Mouse (Mus musculus): ENCODE measurements around the gene Vnn3. TPM values are rescaled to one million over a fixed set of nuclear protein-coding genes. Genes with fewer than 3 reads are reported as not detected.

The Vnn3 gene
- polyA plus RNA-seq (2015; fragmentation: Nextera tagmentation; extraction: Ambion mirVana) = 0.08 and 0.17 TPM in 2 replicates

- WGBS = 65% methylated on average over 4 of the region's 4 CpGs
Measured at GRCm38 (mm10) chr10:23851228-23851912, at the start of gene Vnn3. TSS of gene Vnn3 (plus strand) at chr10:23851462.

GRCm38 (mm10) chr10:23802911-23803310 is 48.4 kb upstream of the Vnn3 start:
- DNase-seq (ENCODE audit: low spot score) = no peak
- no peak overlapping the region for H3K27ac ChIP-seq
- no peak for ATAC-seq (replicated peaks; ENCODE audit: low FRiP score, low read depth)
- no peaks in the 10 kb centered on the region for H3K27me3 ChIP-seq (ENCODE audit: insufficient read depth, low read length)
- WGBS = 54% methylated on average over 3 of the region's 3 CpGs
- TF ChIP-seq CTCF (IDR thresholded peaks at IDR 0.05; ENCODE audit: low read depth) = no peak
- H3K4me1 ChIP-seq (replicated peaks; ENCODE audit: insufficient read depth, low read length) = no peaks in the 10 kb centered on the region; the same call in 1 of the 2 replicates
- H3K9ac ChIP-seq (ENCODE audit: low read depth, low read length) = no peak overlapping the region
- H3K36me3 ChIP-seq (ENCODE audit: insufficient read depth, low read length) = peaks cover 28% of the 10 kb centered on the region
- no peak overlapping the region for H3K4me2 ChIP-seq (ENCODE audit: low read length)
- no peak overlapping the region for H3K4me3 ChIP-seq (replicated peaks; ENCODE audit: low read depth, low read length)
- H3K9me3 ChIP-seq (replicated peaks; ENCODE audit: low read length) = no peaks in the 10 kb centered on the region

More at GRCm38 (mm10) chr10:23851228-23851912, at the start of gene Vnn3:
- Histone ChIP-seq H3K27me3 (ENCODE audit: insufficient read depth, low read length) (no peaks in the 10 kb centered on the region), H3K4me2 (ENCODE audit: low read length) (no peak within 1 kb of the TSS), H3K27ac (no peak within 1 kb of the TSS), H3K36me3 (ENCODE audit: insufficient read depth, low read length) (no peaks in the 10 kb centered on the region), H3K4me1 (replicated peaks; ENCODE audit: insufficient read depth, low read length) (no peaks in the 10 kb centered on the region), H3K9ac (ENCODE audit: low read depth, low read length) (no peak within 1 kb of the TSS), H3K9me3 (replicated peaks; ENCODE audit: low read length) (no peaks in the 10 kb centered on the region), H3K4me3 (replicated peaks; ENCODE audit: low read depth, low read length) (no peak within 1 kb of the TSS)
- no peak for ATAC-seq (replicated peaks; ENCODE audit: low FRiP score, low read depth)
- no peak for DNase-seq (ENCODE audit: low spot score)
- no peak for TF ChIP-seq CTCF (IDR thresholded peaks at IDR 0.05; ENCODE audit: low read depth)

DNA sequence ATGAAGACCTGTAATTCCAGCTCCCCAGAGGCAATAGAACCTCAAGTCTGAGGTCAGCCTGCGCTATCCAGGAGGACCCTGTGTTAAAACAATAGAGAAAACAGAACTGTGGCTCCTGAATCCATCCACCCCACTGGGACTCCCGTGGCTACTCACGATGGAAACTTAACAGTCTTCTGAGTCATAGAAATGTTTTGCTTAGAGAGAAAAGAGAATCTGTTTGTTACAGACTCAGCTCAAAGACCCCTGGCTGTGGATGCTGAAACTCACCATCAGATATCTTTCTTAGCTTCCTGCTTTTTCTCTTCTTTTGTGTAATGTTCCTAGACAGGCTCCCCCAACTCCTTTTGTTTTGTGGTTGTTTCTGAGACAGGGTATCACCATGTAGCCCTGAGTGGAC is 46.6 kb upstream of the Vnn3 start:
- Histone ChIP-seq H3K36me3 (ENCODE audit: insufficient read depth, low read length) (peaks cover 28% of the 10 kb centered on the region), H3K27ac (no peak overlapping the region), H3K9me3 (replicated peaks; ENCODE audit: low read length) (no peaks in the 10 kb centered on the region), H3K4me1 (replicated peaks; ENCODE audit: insufficient read depth, low read length) (no peaks in the 10 kb centered on the region), H3K27me3 (ENCODE audit: insufficient read depth, low read length) (no peaks in the 10 kb centered on the region), H3K4me3 (replicated peaks; ENCODE audit: low read depth, low read length) (no peak overlapping the region), H3K4me2 (ENCODE audit: low read length) (no peak overlapping the region), H3K9ac (ENCODE audit: low read depth, low read length) (no peak overlapping the region)
- no peak for ATAC-seq (replicated peaks; ENCODE audit: low FRiP score, low read depth)
- DNase-seq (ENCODE audit: low spot score) = no peak
- WGBS = 91% methylated on average over 3 of the region's 3 CpGs
- no peak for TF ChIP-seq CTCF (IDR thresholded peaks at IDR 0.05; ENCODE audit: low read depth)

DNA sequence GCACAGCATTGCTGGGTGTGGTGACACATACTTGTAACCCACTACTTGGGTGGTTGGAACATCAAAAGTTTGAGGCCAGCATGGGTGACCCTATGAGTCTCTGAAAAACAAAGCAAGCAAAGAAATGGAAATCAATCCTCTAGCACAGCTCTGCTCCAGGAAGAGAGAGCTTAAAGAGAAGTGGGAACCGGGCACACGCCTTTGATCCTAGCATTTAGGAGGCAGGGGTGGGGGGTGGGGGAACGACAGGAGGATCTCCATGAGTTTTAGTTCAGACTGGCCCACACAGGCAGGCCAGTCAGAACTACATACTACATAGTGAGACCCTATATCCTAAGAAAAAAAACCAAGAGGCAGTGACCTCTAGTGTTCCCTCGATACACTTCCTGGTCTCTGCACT is 45.1 kb upstream of the Vnn3 start:
- Histone ChIP-seq H3K4me2 (ENCODE audit: low read length) (no peak overlapping the region), H3K4me3 (replicated peaks; ENCODE audit: low read depth, low read length) (no peak overlapping the region), H3K4me1 (replicated peaks; ENCODE audit: insufficient read depth, low read length) (no peaks in the 10 kb centered on the region), H3K27me3 (ENCODE audit: insufficient read depth, low read length) (no peaks in the 10 kb centered on the region), H3K9ac (ENCODE audit: low read depth, low read length) (no peak overlapping the region), H3K27ac (no peak overlapping the region), H3K36me3 (ENCODE audit: insufficient read depth, low read length) (peaks cover 24% of the 10 kb centered on the region), H3K9me3 (replicated peaks; ENCODE audit: low read length) (no peaks in the 10 kb centered on the region)
- TF ChIP-seq CTCF (IDR thresholded peaks at IDR 0.05; ENCODE audit: low read depth) = 0 out of 2 replicates have a peak, but pooled peaks have one; percentile 7
- DNase-seq (ENCODE audit: low spot score) (no peak), ATAC-seq (replicated peaks; ENCODE audit: low FRiP score, low read depth) (no peak)
- WGBS = 35% methylated on average over 4 of the region's 4 CpGs

DNA sequence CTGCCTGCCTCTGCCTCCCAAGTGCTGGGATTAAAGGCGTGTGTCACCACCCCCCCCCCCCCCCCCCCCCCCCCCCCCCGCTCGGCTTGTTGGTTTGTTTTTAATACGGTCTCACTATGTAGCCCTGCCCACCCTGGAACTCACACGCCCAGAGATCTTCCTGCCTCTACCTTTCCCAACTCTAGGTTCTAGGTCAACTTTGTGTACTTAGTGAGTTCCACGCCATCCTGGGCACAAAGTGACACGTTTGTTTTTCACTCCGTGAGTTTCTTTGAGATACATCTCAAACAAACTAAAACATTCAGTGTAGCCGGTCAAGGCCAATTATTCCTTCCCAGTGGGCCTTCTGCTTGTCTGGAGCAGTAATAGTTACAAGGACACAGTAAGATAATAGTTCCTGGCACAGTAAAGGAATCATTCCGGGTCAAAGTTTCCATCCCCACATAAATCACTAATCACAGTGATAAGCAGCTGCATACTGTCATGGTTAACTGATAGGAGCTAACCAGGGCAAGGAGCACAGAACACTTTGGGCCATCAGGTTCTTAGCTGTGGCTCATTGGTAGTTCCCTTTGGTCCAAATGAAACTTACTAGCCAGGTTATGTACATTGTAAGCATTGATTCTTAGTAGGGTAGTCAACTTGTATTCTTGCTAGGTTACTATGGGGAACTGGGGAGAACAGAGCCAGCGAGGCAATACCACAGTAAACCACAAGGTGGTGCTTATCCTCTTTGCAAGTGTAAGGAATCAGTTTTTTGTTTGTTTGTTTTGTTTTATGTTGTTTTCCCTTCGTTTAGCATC is 39.4 kb upstream of the Vnn3 start:
- no peak overlapping the region for H3K4me2 ChIP-seq (ENCODE audit: low read length)
- no peaks in the 10 kb centered on the region for H3K27me3 ChIP-seq (ENCODE audit: insufficient read depth, low read length)
- TF ChIP-seq CTCF (IDR thresholded peaks at IDR 0.05; ENCODE audit: low read depth) = peak; percentile 83
- no peak overlapping the region for H3K9ac ChIP-seq (ENCODE audit: low read depth, low read length)
- H3K9me3 ChIP-seq (replicated peaks; ENCODE audit: low read length) = no peaks in the 10 kb centered on the region
- DNase-seq (ENCODE audit: low spot score) (peak; percentile 81), ATAC-seq (replicated peaks; ENCODE audit: low FRiP score, low read depth) (no peak)
- H3K36me3 ChIP-seq (ENCODE audit: insufficient read depth, low read length) = peaks cover 11% of the 10 kb centered on the region; the same call in 1 of the 2 replicates
- WGBS = 65% methylated on average over 9 of the region's 12 CpGs
- no peak overlapping the region for H3K27ac ChIP-seq
- H3K4me1 ChIP-seq (replicated peaks; ENCODE audit: insufficient read depth, low read length) = no peaks in the 10 kb centered on the region
- no peak overlapping the region for H3K4me3 ChIP-seq (replicated peaks; ENCODE audit: low read depth, low read length)

GRCm38 (mm10) chr10:23812438-23812759 is 38.9 kb upstream of the Vnn3 start:
- Histone ChIP-seq H3K9me3 (replicated peaks; ENCODE audit: low read length) (no peaks in the 10 kb centered on the region), H3K9ac (ENCODE audit: low read depth, low read length) (no peak overlapping the region), H3K27ac (no peak overlapping the region), H3K4me3 (replicated peaks; ENCODE audit: low read depth, low read length) (no peak overlapping the region), H3K36me3 (ENCODE audit: insufficient read depth, low read length) (peaks cover 11% of the 10 kb centered on the region; the same call in 1 of the 2 replicates), H3K4me2 (ENCODE audit: low read length) (no peak overlapping the region), H3K4me1 (replicated peaks; ENCODE audit: insufficient read depth, low read length) (no peaks in the 10 kb centered on the region), H3K27me3 (ENCODE audit: insufficient read depth, low read length) (no peaks in the 10 kb centered on the region)
- no peak for TF ChIP-seq CTCF (IDR thresholded peaks at IDR 0.05; ENCODE audit: low read depth)
- DNase-seq (ENCODE audit: low spot score) = no peak
- ATAC-seq (replicated peaks; ENCODE audit: low FRiP score, low read depth) = no peak
